Mouse (Mus musculus) testis, postnatal 10 days (tissue): ENCODE measurements around the gene Mfsd4b1.
A peak's percentile ranks its signal among the peaks of the same experiment; 100 is the strongest.

Experiments
- DNase-seq: peaks from one replicate; pipeline ENCODE4 v3.0.0; 2021; ENCODE audit warnings: low spot score

Mfsd4b1 gene

GRCm38 (mm10) chr10:39959761-39960440, 65.2 kb downstream of the Mfsd4b1 start, which contains the start of gene Mfsd4b3:
Mfsd4b3 (minus strand) TSS chr10:39960153.
- DNase-seq: peak; percentile 94

GRCm38 (mm10) chr10:39958266-39958665, 66.8 kb downstream of the Mfsd4b1 start:
- no peak for DNase-seq

- DNase-seq: no peak
These were observed 68.7 kb downstream of the Mfsd4b1 start for GRCm38 (mm10) chr10:39956340-39956878.

GRCm38 (mm10) chr10:39955163-39955562, 69.9 kb downstream of the Mfsd4b1 start:
- DNase-seq: no peak
